Mouse (Mus musculus): ENCODE measurements around the gene Zbtb4.

- TF ChIP-seq ZC3H11A (IDR thresholded peaks at IDR 0.05; ENCODE audit: borderline replicate concordance, low read depth, low read length) (no peak), CHD2 (IDR thresholded peaks at IDR 0.05; ENCODE audit: low read depth, low read length) (no peak)
Measured at GRCm38 (mm10) chr11:69760160-69760900, 5.4 kb upstream of the Zbtb4 start.
